Mouse (Mus musculus): Measurements from ENCODE around the gene Hoxa1.

Hoxa1 gene

DNA sequence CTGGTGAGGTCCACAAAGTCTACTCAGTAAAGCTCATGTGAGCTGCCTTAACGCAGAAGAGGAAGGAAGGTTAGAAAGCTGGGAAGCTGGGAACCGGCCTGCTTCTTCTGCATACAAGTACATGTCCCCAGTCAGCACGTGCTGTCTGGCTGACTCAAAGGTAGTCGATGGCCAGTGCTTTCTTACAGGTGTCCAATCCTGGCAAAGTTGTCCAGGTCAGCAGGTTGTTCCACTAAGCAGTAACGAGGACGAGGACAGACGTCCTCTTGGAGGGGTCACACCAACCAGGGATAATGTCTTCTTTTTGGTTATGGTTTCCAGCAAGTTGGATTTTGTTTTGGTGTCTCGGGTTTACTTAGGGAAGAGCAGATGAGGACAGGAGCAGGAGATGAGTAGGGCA is 31.8 kb upstream of the Hoxa1 start:
- DNase-seq (ENCODE audit: low spot score) = no peak

DNA sequence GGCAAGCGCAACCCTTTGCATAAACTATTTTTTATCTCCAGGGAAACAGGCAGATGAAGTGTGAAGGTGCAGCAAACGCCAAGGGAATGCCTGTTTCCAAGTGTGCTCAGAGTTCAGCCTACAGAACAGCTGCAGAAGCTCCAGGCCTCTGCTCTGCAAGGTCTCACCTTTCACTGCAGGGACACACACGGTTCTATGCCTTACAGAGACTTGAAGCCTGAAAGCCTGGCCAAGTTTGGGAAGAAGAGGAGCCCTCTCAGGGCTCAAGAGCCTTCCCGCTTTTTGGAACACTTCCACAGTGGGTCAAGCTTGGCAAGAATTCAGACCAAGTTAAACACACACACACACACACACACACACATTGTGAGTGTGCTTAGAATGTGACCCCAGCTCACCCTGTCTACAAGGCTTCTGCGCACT is 31.1 kb upstream of the Hoxa1 start:
- no peak for DNase-seq (ENCODE audit: low spot score)

DNA sequence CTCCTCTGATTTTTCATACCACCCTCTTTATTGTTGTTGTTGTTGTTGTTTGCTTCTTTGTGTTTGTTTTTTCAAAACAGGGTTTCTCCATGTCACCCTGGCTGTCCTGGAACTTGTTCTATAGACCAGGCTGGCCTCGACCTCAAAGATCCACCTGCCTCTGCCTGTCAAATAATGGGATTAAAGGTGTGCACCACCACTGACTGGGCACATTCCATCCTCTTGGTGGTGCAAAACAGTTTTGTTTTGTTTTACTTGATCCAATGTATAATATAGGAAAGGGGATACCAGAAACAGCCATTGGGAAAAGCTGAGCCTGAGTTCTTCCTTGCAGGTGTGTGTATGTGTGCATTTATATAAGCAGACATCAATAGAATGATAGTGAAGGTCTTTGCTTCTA is 28.4 kb upstream of the Hoxa1 start:
- no peak for DNase-seq (ENCODE audit: low spot score)

DNA sequence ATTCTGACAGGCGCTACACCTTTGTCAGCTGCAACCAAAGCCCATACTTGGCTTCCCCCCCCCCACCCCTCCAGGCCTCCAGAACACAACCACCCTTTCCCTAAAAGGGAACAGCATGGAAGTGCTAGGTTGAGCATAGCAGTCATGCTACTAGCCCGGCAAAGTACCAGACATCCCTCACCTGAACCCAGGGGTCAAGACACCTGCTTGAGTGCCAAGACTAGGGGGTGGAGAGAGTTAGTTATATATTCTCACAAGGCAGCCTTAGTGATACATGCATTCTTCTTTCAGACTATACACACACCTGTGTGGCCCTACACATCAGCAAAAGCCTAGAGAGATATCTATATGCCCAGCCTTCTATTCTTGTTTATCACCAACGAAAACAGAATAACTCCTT is 27.7 kb upstream of the Hoxa1 start:
- DNase-seq (ENCODE audit: low spot score) = no peak

DNA sequence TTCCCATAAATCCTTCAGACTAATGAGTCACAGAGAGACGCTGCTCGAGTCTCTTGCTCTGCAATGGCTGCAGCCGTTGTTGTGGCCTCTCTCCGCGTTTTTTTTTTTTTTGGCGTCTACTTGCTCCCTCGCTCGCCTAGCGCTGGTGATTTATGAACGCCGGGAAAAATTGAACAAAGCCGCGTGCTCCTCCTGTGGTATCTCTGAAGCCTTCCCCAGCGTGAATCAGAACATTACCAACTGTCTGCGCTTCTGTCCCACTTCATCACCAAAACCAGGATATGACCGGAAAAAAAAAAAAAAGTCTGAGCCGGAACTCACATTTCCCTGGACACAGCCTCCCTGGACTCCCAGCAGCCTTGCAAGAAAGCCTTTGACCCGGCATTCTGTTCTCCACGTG is 27.1 kb upstream of the Hoxa1 start:
- DNase-seq (ENCODE audit: low spot score) = no peak

DNA sequence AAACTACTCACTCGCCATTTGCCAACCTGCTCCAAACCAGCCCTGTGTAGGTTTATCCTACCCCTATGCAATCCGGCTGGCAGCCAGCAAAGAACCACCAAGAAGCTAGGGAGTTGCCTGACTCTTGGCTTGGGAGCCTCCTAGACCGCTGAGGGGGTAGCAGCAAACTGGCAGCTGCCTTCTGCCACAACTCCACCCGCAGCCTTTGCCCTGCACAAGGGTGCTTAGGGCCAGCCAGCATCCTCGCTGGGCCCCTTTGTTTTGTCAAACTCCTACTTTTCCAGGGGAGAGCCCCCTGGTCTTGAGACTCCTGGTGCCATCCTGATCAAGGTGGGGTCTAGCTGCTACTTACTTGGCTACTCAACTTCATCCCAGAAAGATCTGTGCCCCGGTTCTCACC is 26.6 kb upstream of the Hoxa1 start:
- no peak for DNase-seq (ENCODE audit: low spot score)

DNA sequence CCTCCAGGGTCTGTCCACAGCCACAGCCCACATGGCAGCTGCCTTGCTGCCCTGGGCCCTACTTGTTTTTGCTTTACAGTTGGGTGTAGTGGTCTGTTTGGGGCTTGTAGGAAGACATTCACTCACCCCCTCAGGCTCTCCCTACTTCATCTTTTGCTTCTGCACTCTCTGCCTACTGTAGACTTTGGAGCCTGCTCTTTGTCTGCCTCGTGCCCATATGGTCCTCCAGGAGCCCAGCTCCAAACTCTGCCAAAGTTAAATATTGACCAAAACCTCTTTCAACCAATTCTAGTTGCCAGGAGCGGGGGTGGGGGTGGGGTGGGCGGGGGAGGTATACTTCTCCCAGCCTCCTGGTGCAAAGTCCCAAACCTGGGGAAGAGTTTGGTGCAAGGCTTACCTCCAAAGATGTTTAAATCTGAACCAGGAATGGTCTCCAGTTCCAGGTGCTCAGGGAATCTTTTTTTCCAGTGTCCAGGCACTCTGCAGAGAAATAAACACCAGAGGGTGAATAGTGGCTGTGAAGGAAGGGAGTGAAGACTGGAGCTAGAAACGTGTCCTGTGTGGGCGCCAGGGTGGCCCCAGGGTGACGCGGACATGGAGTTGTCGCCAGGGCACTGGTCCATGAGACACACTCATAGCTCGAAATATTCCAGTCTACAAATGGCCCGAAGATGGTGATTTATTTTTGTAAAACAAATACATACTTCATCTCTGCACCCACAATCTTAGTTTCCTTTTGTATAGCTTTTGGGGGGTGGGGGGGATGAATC is 25.4 kb upstream of the Hoxa1 start:
- DNase-seq (ENCODE audit: low spot score) = no peak

DNA sequence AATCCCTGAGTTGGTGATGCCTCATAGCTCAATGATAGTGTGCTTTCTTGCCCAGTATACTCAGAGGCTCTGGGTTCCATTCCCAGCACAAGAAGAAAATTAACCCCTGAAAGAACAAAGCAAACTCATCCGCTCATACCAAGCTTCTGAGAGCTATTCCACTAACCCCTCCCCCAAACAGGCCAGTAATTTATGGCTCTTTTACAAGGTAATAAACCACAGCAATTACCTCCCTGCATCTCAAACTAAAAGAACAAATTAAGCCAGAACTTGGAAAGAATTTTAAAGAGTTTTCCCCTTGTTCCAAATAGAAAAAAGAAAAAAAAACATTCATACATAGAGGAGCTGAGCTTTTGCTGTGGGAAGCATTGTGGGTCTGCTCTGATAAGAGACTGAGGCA is 24.7 kb upstream of the Hoxa1 start:
- DNase-seq (ENCODE audit: low spot score) = peak; percentile 72

DNA sequence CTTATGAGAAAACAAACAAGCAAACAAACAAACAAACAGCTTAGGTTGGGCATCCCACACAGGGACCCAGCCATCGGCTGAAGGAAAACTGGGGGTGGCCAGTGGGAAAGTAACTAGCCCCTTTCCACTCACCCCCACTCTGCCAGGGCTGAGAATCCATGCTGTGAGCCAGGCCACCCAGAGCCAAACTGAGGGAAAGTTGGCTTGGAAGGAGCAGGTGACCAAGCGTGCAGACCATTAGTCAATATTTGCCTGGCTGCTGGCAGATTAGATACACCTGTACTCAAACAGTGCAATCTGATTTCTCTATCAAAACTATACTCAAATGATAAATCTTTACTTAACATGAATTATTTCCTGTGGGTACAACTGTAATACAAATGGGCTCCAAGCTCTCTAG is 23.9 kb upstream of the Hoxa1 start:
- DNase-seq (ENCODE audit: low spot score) = no peak

DNA sequence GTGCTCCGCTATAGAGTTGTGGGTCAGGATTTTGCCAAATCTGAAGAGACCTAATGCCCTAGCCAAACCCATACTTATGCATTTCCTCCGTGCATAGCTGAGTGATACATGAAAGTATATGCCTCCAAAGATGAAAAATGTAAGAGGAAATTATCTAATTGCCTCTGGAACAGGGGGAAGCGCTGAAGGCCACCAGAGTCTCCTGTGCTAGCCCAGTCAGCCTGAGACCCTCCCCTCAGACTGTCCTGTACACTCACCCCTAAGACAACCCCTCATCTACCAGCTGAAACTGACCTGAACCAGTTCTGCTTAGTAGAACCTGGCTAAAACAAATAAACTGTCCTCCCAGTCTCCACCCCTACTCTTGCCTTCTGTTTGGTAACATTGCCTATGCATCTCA is 22.6 kb upstream of the Hoxa1 start:
- DNase-seq (ENCODE audit: low spot score) = no peak

DNA sequence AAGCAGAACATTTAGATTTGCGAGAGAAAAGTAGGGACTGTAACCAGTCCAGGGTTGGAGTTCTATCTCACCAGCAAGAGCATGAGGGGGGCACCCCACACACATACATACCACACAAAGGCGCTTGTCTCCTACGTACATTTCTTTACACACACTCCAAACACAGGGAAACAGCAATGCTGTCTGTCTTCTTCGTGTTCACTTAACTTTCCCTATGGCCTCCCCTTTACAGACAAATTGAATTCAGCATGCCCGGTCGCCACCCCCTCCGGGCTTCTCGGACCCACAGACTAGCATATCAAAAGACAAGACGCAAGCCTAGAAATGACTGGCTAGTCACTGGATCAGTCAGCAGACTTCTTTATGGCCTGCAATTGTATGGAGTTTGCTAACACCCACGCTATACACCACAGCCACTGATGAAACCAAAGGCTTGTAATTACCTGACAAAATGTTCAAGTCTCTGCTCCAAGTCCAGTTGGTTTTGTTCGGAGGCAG is 22.1 kb upstream of the Hoxa1 start:
- DNase-seq (ENCODE audit: low spot score) = no peak

DNA sequence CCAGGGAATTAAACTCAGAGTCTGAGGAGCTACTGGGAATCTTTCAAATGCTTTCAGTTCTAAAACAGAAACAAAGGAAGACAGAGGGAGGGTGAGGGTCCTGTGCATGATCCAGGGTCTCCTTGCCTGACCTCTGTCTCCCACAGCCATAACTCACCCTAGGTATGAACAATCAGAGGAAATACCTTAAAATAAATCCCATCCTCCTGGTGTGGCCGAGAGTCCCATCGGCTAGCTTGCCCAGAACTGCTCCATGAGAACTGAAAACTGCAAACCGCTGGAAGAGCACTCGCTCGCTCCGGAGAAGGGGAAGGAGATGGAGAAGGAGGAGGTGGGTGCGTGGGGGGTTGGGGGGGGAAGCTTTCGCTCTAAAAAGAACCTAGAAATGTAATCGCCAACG is 21.6 kb upstream of the Hoxa1 start:
- no peak for DNase-seq (ENCODE audit: low spot score)

DNA sequence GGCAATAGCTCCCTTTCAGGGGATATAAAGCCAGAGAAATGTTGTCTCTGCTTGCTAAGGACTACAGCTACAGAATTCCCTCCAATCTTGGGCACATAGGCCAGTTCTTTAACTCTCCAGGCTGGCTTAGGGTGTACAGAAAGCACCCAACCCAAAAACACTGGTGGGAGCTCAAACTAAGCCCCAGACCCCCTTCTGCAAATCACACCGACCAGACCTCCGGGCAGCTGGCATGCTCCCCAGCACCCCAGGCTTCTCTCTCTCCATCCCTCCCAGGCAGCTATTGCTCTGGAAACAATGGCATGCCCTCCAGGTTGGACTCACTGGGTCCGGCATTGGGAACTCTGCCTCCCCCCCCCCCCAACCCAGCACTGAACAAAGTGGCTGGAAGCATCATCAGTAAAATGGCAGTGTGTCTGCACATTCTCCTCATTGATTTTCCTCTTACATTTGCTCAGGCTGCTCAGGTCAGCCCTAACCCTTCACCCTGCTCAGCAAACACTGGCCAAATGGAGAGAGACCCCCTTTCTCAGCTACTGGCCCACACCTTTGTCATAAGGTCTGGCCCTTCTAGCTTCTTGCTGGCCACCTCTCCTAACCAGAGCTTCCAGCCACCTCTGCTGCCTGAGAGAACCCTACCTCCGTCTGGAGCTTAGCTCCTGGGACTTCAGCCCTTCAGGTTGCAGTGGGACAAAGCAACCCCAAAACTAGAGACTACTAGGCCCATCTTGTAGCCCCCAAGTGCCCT is 21.0 kb upstream of the Hoxa1 start:
- no peak for DNase-seq (ENCODE audit: low spot score)

DNA sequence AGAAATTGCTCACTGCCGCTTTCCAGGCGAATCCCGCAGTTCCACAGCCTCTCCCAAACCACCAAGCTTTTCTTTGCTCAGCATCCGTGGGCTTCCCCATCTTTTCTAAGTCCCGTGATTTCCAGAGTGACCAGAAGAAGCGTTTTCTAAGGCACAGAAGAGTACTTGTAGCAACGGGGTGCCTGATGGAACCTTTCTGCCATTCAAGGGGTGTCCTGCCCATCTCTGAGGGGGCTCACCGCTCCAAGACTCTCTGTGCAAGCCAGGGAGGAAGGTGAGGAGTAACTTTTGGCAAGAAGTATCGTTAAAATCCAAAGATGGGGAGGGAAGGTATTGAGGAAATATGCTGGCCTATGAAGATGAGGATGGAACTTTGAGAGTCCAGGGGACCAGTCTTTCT is 19.7 kb upstream of the Hoxa1 start:
- no peak for DNase-seq (ENCODE audit: low spot score)

DNA sequence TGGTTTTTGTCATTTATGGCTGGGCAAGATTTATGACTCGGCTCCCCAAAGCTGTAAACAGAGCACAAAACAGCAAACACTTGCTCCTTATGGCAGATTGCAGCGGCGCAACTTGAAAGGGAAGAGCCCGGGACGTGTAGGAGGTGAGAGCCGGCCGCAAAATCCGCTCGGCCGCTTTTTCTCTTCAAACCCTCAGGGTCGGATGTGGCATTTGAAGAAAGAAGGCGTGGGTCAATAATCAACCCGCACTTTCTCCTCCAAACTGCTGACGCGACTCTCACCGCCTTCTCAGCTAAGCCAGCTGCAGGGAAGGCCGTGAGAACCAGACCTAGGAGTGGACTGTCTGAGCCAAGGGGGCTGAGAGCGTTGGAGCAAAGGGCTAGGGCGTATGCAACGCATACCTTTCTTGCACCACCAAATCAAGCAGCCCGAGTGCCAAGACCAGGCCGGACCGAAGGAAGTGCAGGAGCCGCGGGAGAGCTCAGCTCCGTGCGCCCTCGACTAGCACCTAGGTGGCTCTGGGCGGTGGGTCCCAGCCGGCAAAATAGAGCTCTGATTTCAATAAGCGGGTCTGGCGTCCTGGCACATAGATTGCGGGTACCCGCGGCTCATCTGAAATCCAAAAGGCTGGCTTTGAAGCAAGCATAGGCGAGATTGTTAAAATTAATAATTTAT is 19.1 kb upstream of the Hoxa1 start, which contains the start of gene 5730596B20Rik:
Gene 5730596B20Rik (plus strand): TSS at position 438 of the 675 bp plus-strand sequence.
- DNase-seq (ENCODE audit: low spot score) = peak; percentile 87

DNA sequence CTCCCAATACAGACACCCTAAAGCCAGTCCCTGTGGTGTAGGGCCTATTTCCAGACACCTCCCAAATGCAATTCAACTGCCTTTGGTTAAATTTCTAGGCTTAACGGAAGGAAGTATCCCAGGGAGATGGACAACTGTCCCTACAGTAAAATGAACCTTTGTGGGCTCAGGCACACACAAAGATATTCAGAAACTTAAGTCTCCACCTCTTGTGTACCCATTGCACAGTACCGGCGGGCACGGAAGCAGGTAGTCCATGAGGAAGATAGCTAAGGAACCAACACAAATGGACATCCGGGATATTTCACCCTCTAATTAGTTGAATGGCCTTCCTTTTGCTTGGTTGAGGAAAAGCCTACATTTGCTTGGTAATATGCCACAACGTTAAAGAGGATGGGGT is 18.3 kb upstream of the Hoxa1 start:
- no peak for DNase-seq (ENCODE audit: low spot score)

DNA sequence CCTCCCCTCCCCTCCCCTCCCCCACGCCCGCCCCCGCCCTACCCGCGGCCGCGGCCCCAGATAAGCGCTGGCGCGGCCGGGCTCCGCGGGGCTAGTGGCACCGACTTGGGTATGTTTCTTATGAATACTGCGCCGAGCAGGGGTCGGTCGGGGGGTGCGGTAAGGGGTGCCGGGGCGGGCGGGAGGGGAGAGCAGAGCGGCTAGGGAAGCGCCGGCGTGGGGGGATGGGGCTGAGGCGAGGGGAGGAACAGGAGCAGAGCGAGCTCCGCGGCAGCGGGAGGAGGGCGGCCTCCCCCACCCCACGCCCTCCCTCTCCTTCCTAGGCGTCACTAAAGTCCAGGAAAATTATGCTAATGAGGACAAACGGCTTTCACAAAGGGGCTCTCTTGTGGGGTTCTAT is 17.7 kb upstream of the Hoxa1 start:
- no peak for DNase-seq (ENCODE audit: low spot score)

DNA sequence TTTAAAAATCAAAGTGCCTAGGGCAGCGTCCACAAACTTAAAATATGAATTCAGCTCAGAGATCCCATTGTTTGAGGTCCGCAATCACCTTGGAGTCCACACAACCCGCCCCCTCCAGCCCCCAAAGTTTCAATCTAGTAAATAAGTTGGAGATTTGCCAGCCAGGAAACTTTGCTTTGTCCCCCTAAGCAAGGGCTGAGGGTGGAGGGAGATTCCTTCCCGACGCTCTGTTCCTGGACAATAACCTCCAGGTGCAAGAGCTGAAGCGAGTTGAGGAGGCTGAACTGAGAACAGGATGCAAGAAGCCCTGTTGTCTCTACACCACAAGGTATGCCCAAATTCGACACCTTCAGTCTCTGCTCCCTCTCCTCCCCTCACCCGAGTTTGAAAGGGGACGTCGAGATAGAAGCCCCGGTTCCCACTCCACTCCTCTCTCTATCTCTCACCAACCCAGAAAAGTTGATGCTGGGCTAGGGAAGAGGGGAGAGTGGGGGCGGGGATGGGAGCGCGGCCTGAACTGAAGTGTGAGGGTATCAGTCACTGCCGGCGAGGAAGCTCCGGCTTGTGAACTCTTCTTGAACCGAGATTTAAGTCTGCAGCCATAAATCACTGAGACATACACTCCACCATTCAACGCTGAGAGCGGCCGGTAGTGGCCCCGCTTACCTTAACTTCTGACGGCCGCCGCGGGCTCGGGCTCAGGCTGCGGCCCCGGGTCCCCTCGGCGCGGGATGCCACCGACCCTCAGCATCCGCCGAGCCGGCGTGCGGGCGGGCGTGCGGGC is 17.0 kb upstream of the Hoxa1 start:
- peak; percentile 91 for DNase-seq (ENCODE audit: low spot score)

DNA sequence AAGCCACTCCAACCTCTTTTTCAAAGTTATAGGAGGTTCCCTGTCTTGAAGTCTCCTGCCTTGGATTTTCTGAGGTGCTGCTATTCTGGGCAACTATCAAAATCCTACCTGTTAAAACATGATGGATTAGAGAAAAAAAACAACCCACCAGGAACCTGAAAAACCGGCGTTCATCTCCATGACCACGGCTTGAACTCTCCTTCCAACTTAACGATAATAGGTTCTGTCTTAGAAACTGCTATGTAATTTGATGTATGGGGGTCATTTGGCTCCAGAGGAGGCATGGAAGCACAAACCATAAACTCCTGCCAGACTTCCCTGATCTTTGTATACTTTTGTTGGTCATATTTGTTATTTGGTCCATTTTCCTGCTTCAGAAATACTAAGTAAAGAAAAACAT is 15.5 kb upstream of the Hoxa1 start:
- no peak for DNase-seq (ENCODE audit: low spot score)

DNA sequence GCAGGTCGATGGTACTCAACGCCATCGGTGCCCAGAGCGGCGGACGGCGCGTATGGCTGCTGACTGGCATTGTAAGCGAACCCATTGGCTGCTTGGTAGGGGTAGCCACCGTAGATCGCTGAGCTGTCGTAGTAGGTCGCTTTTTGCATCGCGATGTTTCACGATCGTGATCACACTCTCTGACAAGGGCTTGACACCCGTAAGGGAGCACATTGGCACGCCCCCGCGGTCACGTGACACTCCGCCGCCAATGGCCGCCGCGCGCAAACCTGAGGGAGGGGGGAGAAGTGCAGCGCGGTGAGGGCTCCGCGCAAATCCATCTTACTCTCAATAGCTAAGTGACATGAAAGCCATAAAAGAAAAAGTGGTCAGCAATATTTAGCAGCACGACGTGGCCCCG is 14.4 kb upstream of the Hoxa1 start:
- peak; percentile 96 for DNase-seq (ENCODE audit: low spot score)

DNA sequence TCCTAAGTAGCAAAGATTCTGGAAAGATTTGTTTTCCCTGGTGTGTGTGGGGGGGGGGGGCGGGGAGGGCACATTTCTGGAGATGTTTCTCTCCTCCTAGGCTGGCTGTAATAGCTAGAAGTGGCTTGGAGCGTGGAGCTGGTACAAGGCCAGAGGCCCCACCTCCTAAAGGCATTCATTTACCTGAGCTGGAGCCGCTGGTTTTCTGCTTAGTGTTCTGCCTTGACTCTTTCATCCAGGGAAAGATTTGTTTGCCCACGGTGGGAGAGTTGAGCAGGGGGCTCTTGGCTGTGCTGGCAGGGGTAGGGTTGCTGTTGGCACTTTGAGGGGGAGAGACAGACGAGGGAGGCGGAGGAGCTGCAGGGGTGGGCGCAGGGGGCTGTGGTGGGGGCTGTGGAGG is 13.8 kb upstream of the Hoxa1 start:
- no peak for DNase-seq (ENCODE audit: low spot score)

DNA sequence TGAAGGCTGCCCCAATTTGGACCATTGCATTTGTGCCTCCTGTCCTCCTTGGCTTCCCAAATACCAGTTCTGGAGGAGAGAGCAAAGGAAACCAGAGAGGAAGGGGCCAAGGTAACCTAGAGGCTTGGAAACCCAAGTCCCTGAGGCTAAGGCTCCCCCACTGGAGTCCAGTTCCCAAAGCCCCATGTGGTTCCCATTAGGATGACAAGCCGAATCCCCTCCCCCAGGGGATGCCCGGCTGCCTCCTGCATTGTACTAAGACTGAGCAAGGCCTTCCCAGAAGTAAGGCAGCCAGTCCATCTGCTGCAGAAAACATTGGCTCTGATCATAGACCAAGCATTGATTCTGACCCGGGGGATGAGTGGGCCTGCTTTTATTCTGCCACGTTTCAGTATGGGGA is 13.2 kb upstream of the Hoxa1 start:
- peak; percentile 86 for DNase-seq (ENCODE audit: low spot score)

Data from embryo, embryonic 10.5 days (tissue).